Mouse (Mus musculus) CD4-positive, CD25-positive, alpha-beta regulatory T cell, adult 4 months (primary cell): ENCODE results near the gene Shld2. TPM values are rescaled to one million over a fixed set of nuclear protein-coding genes. Genes with fewer than 3 reads are reported as not detected.
"Not testable (repeated sequence)": the region's sequence is repeated elsewhere in the genome, so short reads cannot be mapped to it uniquely, and the experiment has no call there.

Source experiments
- ATAC-seq: one replicate; pipeline ENCODE4 v1.8.0; 2017
- polyA plus RNA-seq, 2 experiments: library from polyadenylated mRNA; unstranded; fragments of 100-300 nt; shearing (Covaris generic); gene quantifications; one replicate each; pipeline ENCODE4 v1.2.1; 2017

Gene Shld2
- polyA plus RNA-seq, 2 experiments from 2014 or later, result 8.8 to 12.1 TPM

GRCm38 (mm10) chr14:34280798-34281197 lies 29.5 kb downstream of the Shld2 start:
- ATAC-seq, result no peak

GRCm38 (mm10) chr14:34279726-34280125 lies 30.6 kb downstream of the Shld2 start:
- ATAC-seq, result no peak

GRCm38 (mm10) chr14:34275225-34275624 lies 35.1 kb downstream of the Shld2 start:
- no peak for ATAC-seq

GRCm38 (mm10) chr14:34274141-34274540 lies 36.2 kb downstream of the Shld2 start:
- no peak for ATAC-seq

DNA sequence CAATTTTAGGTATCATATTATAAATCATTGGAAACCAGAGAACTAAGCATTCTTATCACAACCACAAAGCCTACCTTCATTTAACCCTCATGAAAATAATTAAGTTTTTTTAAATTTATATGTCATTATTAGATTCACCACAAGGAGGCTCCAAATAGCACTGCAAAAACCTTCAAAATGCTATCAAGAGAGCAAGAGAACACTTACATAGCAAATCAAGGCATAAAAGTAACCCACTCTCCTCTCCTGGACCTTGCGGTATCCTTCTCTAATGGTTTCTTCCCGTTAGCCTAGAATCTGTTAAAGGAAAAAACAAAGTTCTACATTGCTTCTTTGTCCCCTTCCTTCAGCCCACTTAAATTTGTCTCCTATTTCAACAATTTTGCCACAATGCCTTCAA lies 37.0 kb downstream of the Shld2 start:
- peak; percentile 51 for ATAC-seq

GRCm38 (mm10) chr14:34268046-34268445 lies 42.2 kb downstream of the Shld2 start:
- ATAC-seq, result no peak

GRCm38 (mm10) chr14:34258525-34258924 lies 51.8 kb downstream of the Shld2 start:
- not testable (repeated sequence) for ATAC-seq

- ATAC-seq, result no peak
Measured at GRCm38 (mm10) chr14:34253261-34253660, 57.0 kb downstream of the Shld2 start.

- ATAC-seq, result no peak
Measured at GRCm38 (mm10) chr14:34252470-34253145, 57.7 kb downstream of the Shld2 start.

- no peak for ATAC-seq
Measured at GRCm38 (mm10) chr14:34240676-34241075, 69.6 kb downstream of the Shld2 start.

DNA sequence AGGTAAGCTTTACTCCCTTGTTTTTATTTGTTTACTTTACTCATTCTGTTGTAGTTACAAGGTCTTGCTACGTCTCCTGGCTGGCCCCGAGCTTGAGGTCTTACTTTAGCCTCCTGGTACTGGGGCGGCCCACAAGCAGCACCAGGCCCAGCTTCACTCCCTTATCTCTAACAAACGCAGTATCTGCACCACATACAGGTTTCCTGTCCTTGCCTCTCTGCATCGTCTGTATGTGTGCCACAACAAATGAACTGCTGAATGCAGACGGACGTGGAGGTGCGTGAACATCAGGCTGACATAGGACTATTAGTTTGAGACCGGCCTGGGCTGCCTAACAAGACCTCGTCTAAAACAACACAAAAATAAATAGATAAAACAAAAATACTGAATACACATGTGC lies 70.0 kb downstream of the Shld2 start:
- ATAC-seq, result no peak

DNA sequence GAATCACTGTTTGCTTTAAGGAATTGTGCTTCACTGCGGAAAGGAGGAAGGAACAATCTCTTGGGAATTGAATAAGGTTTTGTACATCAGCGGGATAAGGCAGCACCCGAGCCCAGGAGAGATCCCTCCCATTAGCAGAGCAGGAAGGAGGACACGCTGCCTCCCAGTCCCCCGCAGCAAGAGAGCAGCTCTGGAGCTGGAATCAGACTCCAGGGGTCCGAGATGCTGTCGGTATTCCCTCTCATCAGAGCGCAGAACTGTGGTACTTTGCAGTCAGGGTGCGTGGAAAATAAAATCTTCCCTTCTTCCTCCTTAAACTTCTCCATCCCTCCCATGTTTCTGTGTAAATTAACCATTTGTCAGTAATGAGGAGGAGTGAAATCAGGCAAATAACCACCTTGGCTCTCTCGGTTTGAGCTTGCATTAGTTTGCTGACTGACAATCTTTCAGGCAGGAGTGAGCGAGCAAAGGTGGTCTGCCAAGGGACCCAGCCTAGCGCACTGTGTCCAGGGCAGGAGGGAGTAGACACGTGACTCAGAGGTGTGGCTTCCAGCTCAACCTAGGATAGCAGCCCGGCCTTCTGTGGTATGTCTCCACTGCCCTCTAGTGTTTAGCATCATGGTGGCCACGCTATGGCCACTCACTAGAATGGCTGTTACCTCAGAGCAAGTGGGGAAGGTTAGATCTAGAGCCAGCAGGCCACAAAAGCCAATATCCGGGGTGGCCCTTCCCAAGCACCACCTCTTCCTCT lies 75.5 kb downstream of the Shld2 start:
- no peak for ATAC-seq

GRCm38 (mm10) chr14:34233846-34234245 lies 76.4 kb downstream of the Shld2 start:
- no peak for ATAC-seq

- ATAC-seq, result no peak
Measured at GRCm38 (mm10) chr14:34232866-34233680, 77.2 kb downstream of the Shld2 start.

- ATAC-seq, result no peak
Measured at GRCm38 (mm10) chr14:34232340-34232739, 78.0 kb downstream of the Shld2 start.

GRCm38 (mm10) chr14:34228830-34229506 lies 81.3 kb downstream of the Shld2 start:
- no peak for ATAC-seq

DNA sequence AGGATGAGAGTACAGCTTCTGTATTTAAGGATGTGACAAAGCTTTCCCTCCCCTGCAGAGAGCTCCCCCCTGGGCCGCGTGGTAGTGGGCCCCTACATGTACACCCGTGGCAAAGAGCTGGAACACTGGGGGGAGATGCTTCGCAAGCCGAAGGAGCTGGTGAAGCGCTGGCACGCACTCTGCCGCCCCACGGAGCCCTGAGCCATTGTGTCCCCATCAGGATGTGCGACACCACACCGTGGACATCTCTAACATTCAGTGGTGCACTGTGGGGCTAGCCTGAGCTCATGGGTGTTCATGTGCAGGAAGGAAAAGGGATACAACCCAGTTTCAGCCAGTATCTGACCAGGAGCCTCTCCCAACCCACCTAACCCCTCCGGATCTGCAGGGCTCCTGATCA lies 82.3 kb downstream of the Shld2 start:
- no peak for ATAC-seq

DNA sequence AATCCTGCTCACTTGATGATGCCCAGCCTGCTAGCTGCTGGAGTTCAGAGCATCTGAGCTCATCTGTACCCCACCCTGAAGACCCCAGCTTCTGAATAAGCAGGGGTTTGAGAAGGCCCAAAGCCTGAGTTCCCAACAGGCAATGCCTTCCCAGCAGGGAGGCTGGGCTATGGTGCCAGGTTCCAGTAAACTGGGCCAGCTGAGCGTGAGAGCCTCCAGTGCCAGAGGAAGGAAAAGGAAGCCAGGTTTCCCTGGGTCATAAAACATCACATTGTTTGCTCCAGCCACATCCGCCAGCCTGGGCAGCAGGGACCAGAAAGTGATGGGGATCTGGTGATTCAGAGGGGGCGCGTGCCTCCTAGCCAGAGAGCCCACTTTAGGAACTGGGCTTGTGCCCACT lies 83.7 kb downstream of the Shld2 start:
- ATAC-seq, result no peak

GRCm38 (mm10) chr14:34225986-34226385 lies 84.3 kb downstream of the Shld2 start:
- no peak for ATAC-seq

- no peak for ATAC-seq
Measured at GRCm38 (mm10) chr14:34223362-34223898, 86.9 kb downstream of the Shld2 start.

DNA sequence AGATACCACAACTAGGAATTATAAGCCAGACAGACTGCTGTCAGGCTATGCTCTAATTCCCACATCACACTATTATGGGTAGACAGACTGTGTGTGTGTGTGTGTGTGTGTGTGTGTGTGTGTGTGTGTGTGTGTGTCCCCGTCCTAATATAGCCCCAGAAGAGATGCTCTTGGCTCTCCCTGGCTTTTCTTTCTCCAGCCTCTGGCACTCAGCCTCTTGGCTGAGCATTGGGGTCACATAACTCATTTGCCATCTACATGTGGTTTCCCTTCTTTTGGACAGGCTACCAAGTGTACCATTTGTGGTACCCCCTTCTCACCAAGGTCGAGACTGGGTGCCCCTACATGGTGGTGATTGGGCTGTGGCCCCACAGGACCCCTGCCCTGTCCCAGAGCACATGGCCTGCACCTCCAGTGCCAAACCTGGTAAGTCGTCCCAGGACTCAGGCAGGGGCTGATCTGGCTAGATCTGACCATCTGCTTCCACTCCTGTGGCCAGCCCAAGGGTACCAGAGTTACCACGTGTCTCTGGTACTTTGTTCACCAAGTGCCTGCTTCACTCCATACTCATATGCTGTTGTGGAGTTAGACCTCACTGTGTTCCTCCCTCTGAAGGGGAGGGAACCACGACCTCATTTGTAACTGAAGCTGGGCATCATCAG lies 88.7 kb downstream of the Shld2 start:
- no peak for ATAC-seq

DNA sequence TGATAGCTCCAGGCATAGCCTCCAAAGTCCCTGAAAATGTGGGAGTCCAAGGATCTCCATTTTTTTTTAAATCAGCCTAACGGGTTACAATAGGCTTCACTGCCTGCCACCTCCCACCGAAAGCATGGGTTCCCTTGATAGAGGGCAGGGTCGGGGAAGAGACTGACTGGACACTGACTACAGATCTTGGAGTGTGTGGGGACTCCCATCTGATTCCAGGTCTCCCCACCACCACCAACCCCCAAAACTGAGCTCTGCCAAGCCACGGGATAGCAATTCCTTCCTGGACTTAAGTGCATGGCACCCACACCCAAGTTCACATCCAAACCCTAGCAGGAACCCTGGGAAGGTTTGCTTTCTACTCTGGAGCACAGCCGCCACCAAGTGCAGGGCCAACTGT lies 89.9 kb downstream of the Shld2 start:
- ATAC-seq, result no peak
